Mouse (Mus musculus): ENCODE results near the gene Spata17.

DNA sequence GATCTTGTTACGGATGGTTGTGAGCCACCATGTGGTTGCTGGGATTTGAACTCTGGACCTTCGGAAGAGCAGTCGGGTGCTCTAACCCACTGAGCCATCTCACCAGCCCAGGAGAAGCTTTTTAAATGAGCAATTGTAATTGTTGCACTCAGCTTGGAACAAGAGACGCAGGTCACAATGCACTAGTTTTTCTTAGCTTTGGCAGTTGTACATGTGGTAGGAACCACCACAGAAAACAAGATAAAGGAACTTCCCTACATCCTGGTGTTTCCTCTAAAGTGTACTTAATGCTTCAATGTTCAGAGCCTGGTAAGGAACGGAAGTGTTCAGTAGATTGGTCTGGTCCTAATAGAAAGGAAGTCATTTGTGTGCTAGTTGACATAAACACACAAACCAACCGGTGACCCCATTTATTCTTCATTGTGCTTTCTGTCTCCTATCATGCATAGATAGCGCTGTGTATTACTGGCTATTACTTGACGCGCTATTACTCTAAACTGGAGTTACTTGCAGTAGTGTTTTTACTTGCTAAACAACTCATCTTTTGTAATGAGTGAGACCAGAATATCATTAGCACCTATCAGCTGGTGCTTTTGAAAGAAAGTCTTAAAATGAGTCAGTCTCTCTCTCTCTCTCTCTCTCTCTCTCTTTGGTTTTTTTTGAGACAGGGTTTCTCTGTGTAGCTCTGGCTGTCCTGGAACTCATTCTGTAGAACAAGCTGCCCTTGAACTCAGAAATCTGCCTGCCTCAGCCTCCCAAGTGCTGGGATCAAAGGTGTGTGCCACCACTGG lies 1.6 kb upstream of the Spata17 start:
- TF ChIP-seq CTCF (IDR thresholded peaks at IDR 0.05; ENCODE audit: borderline replicate concordance, insufficient read depth, low read depth, low read length) (no peak), POLR2A (IDR thresholded peaks at IDR 0.05; ENCODE audit: borderline replicate concordance, insufficient read depth, low read length) (no peak)

All from cerebellum, adult 2 months (tissue).